Mouse (Mus musculus): ENCODE measurements around the gene Stab2.

Stab2 gene

DNA sequence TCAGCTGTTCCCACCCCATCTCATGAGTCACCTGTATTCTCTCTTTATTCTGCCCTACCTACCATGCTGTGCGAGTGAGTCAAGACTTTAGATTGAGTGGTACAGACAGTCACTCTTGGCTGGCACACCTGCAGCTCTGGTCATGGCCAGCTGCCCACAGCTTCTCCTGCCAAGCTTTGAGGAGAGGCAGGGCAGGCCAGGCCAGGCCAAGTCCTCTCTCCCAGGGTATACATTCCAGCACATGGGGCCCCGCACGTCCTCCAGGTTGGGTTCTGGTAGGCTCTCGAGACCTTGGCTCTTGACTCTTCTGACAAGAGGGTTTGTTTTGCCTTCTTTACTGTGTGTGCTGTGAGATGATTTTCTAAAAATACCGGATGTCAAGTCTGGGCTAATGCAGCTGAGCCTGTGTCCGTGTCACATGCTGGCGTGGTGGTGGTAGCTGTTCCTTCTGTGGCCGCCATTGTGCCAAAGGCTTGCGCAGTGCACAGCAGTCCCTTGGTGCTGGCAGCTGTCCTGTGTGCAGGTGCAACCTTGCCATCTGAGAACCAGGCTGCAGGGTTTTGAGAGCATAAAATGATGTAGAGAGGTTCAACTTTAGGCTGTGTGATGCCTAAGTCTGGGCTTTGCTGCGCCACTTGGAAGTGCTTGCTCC lies 181.8 kb downstream of the Stab2 start:
- DNase-seq (ENCODE audit: low spot score): no peak

DNA sequence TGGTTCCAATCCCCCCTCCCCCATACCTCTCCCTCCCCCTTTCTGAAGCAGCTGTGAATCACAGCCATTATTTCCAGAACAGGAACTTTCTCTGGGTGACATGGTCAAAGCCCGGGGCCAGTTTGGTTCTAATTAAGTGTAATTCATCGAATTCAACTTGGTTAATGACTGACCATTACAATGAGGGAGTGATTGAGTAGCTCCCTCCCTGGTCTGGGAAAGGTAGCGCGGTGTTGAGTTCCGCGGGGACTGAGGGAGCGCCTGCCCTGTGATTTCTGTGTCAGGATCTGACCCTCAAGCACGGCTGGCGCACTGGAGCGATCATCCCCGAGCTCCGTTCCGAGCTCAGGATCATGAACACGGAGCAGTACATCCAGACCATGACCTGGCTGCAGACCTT lies 183.0 kb downstream of the Stab2 start:
- DNase-seq (ENCODE audit: low spot score): no peak

DNA sequence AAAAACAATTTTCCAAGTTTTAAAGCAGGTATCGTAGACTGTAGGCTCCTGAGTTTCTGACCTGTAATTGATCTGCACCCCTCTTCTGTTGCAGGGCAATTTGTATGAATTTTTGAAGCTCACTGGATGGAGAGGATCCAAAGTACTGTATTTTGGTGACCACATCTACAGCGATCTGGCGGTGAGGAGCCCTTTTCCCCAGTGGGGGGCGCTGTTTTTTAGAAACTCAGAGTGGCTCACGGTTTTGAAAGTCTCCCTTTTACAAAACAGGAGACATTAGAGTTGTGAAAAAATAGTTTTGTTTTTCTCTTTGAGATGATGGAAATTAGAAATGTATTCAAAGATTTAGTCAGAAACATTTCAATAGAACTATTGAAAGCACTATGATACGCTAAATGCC lies 183.7 kb downstream of the Stab2 start:
- DNase-seq (ENCODE audit: low spot score): no peak

DNA sequence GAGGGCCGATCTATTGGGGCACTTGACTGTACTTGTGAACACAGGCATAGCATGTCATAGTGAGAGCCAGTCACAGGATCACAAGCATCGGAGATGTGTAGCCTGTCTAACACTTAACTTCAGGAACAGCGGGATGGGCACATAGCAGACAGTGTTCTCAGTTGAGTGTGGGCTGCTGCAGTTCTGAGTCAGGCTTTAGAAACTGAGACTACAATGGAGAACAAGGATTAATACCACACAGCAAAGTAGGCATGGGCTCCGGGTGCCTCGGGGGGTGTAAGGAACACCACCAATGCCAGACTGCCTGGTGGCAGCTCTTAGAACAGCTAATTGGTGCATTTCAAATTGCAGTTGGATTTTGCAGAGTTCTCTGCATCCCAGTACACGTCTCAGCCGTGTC lies 186.8 kb downstream of the Stab2 start:
- DNase-seq (ENCODE audit: low spot score): no peak

DNA sequence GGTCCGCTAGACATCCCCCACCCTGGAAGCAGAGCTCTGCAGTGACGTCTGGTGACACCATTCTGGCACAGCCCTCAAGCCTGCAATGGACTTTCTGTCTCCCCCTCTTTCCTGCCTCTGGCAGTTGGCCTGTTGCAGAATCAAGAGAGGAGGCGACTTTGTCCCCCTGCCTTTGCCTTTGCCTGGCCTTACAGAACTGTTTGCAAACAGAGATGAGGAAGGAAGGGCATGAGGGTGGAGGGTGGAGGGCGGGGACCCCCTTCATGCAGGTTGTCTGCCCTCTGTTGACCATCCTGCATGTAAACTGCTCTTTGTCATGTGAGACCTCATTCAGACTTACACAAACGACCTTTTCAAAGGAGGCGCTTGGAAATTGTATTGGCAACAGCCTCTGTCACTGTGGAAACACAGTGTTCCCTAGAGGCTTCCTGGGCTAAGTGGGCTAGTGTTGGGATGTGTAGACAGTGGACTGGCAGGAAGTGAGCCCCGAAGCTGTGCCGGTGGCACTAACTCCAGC lies 188.1 kb downstream of the Stab2 start:
- DNase-seq (ENCODE audit: low spot score): no peak

DNA sequence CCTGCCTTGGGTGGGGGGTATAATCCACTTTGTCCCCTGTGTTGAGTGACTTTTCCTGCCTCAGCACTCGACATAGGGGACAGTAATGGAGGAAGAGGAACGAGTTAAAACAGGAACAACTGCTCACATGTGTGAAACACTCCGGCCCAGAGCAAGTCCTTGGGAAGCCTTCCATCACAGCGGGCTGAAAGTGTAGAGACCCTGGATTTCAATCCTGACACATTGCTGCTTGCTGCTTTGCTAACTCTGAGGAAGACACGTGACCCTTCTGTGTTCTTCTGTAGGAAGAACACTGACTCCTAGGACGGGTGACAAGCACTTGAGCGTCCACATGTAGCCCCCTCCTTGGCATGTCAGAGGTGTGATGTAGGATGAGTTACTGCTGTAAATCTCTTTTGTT lies 192.7 kb downstream of the Stab2 start:
- no peak for DNase-seq (ENCODE audit: low spot score)

DNA sequence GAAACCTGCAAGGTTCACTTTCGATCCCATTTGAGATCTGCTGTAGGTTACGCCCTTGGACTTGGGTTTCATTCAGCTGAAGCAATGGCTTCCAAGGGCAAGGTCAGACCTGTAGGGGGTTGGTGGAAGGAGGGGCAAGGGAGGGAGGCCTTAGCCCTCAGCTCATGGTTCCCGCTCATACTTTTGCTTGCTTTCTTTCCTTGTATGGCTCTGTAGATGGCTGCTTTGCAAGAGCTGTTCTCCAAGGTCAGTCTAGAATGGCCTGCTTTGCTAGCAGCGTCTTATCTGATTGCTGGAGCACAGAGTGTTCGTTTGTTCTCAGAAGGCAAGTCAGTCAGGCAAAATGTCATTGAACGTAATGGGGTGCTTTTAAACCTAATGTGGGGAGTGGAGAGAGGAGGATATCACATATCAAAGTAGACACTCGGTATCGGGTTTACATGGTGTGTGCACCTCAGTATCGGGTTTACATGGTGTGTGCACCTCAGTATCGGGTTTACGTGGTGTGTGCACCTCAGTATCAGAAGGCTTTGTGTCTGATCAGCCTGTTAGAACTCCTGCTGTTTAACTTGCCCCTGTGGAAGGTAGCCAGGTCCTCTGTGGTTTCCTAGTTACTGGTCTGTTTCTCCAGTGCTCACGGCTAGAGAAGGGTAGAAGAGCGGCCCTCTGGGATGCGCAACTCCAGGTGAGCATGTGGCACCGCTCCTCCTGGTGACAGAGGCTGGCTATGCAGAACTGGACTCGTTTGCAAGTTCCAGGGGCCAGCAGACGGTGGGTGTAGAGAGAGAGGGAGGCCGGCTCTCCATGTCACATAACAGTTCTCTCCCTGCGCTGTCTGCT lies 193.3 kb downstream of the Stab2 start:
- no peak for DNase-seq (ENCODE audit: low spot score)

DNA sequence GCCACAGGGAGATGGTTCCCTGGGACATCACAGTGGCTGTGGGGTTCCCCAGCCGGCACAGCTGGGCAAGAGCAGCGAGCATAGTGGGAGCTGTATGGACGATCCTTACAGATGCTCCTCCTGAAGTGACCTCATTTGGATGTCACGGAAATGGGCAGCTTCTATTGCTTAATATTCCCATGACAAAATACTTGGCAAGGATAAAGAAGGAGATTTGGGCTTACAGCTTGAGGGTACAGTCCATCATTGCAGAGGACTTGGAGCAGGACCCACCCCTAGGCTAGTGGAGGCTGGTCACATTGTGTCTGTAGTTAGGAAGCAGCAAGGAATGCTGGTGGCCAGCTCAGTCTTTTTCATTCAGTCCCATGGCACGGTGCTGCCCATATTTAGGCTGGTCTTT lies 197.2 kb downstream of the Stab2 start:
- DNase-seq (ENCODE audit: low spot score): no peak

DNA sequence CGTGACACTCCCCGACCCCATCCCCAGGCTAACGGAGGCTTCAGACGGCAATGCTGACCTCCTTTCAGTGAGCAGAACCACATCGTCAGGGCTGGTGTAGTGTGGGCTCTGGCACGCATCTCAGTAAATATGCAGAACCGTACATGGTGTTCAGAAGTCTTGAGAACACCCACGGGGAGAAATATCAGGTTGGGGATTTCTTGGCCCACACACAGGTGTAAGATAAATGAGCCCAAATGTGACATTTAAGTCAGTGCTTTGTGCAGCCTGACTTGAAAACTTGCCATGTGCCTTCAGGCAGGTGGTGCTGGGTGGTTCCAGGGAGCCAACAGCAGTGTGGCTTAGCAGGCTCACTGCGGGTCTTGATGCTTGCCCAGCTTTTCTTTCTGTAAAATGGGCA lies 197.8 kb downstream of the Stab2 start:
- DNase-seq (ENCODE audit: low spot score): no peak

DNA sequence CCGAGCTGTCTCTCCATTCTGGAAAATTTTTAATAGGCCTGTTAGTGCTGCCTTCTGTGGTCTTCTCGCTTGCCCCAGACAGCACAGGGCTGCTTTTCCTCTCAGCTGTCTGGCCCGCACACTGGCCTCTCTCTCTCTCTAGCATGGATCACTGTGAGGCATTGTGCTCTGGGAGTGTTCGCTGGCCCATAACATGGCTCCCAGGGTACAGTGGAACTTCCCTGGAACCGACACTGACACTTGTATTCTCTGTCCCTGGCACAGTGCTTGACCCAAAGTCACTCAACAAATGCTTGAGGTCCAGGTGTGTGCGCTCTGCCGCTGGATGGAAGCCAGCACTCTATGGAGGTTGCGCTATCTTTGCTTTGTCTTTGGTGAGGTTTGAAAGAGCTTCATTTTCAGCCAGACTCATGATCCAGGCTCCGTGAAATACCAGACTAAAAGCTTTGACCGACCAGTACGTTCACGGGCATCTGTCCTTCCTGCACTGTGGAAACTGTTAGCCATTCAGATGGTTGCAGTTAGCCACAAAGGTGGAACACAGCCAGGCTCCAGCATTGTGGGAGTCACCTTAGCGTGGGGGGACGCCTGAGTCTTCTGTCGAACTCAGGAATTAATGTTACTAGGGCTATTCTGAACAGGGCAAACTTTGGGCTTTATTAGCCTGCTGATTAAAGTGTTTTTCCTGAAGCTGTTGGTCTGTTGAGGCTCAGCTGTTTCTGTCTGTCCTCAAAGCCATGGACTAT lies 199.6 kb downstream of the Stab2 start:
- DNase-seq (ENCODE audit: low spot score): no peak

DNA sequence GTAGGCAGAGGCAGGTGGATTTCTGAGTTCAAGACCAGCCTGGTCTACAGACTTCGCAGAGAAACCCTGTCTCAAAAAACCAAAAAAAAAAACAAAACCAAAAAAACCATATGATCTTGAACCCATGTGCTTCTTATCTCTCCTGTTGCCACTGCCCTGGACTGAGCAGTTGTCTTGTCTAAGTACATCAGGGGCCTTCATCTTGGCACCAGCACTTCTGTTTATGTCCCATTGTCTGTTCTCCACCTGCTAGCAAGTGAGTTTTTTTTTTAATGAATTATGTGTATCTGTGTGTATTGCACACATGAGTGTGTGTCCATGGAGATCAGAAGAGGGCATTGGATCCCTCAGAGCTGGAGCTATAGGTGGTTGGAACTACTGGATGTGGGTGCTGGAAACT lies 200.5 kb downstream of the Stab2 start:
- DNase-seq (ENCODE audit: low spot score): no peak

DNA sequence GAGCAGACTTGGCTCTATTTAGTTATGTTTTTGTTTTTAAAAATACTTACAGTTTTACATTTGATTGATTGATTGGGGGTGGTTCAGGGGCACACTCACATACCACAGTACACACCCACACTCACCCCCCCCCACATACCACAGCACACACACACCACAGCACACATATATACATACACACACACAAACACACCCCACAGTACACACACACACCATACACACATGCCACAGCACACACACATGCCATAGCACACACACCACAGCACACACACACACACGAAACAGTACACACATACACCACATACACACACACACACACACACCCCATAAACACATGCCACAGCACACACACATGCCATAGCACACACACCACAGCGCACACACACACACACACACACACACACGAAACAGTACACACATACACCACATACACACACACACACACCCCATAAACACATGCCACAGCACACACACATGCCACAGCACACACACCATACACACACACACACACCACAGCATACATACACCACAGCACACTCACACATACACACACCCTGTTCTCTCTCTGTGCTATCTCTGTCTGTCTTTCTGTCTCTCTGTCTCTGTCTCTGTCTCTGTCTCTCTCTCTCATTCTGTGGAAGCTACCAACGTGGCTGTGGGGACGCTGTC lies 211.6 kb downstream of the Stab2 start:
- DNase-seq (ENCODE audit: low spot score): no peak

DNA sequence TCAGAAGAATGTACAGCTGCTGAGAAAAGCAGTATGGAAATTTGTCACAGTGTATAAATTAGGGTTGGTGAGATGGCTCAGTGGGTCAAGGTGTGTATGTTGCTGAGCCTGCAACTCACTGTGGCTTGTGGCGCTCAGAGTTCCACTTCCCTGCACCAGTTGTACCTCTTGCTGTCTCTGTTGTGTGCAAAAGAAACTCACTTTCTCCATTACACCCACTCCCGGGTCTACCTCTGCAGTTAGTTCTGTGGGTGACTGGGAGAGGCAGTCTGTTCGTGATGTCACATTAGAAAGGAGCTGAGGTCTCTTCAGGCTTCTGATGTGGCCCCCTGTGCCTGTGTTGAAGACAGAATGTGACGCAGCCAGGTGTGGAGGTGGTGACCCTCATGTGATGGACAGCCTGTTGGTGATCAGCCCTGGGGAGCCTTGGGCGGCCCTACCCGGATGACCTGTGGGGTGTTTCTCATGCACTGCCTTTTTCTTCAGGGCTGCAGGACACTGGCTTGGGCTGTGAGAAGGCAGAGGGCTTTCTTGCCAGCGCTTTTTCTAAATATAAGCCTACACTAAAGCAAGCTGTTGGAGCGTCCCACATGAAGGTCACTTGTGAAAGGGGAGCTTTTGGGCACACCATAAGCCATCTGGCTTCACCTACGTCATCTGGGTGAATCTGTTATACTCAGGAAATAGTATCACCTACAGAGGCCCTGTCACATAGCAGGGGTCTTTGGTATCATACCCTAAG lies 212.9 kb downstream of the Stab2 start:
- no peak for DNase-seq (ENCODE audit: low spot score)

DNA sequence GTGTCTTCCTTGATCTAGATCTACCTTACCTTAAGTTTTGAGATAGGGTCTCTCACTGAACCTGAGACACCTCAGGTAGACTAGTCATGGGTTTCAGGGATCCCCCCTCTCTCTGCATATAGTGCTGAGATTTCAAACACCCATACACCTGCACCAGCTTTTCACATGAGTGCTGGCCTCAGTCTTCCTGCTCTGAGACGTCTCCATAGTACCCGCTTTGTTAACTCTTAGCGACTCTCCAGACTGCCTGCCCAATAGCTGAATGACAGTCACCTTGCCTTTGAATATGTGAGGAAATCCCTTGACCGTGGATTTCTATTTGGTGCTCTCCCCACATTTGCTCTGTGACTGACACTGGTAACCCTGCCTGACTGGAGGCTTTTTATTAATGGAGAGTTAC lies 213.6 kb downstream of the Stab2 start:
- no peak for DNase-seq (ENCODE audit: low spot score)

DNA sequence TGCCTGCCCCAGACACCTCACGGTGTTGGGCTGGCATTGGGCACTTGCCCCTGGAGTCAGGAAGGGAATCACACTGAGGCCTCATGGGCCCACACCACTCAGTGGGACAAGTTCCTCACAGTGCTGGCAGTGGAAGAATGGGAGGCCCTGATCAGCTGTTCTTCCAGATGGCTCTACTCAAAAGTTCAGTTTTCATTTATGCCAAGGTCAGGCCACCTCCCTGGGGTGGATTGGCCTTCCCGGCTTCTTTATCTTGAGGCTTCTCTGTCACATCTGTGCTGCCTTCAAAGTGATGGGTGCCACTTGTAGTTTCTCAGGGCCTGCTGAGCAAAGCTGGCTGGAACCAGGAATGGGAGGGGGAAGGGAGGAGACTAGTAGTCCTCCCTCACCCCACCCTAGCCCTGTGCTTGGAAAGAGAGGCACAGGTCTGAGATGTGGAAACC lies 214.3 kb downstream of the Stab2 start:
- no peak for DNase-seq (ENCODE audit: low spot score)

DNA sequence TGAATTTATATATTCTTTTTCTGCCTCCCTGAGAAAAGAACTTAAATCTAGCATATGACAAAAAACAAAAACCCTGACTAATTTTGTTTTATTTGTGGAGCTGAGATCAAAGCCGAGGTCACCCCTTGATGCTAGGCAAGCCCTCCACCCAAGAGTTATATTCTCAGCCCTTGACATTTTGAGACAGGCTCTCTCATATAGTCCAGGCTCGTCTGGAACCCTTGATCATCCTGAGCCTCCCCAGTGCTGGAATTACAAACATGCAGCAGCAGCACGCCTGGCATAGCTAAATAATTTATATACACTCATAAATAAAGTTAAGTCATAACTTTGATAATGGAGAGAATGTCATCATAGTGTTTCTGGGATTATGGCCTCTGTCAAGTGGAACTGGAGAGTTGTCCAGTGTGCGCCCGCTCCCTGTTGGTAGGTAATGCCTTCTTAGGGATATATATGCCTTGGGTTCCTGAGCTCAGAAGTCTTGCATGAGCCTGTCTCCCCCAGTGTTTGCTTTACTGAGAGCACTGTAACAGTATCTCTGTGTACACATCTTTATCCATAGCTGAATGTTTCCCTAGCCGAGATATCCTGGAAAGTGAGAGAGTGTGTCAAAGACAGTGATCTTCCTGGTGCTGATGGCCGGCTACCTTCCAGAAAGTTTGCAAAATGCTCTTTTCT lies 216.2 kb downstream of the Stab2 start:
- no peak for DNase-seq (ENCODE audit: low spot score)
